Mouse (Mus musculus): ENCODE data around the gene Etnk1.

Gene Etnk1

GRCm38 (mm10) chr6:143221245-143221644 is 54.2 kb downstream of the Etnk1 start:
- no peak for DNase-seq

GRCm38 (mm10) chr6:143224057-143224456 is 57.0 kb downstream of the Etnk1 start:
- no peak for DNase-seq

- DNase-seq: no peak
Measured at GRCm38 (mm10) chr6:143224885-143225284, 57.9 kb downstream of the Etnk1 start.

- DNase-seq: no peak
Measured at GRCm38 (mm10) chr6:143228696-143229095, 61.7 kb downstream of the Etnk1 start.

GRCm38 (mm10) chr6:143229906-143230305 is 62.9 kb downstream of the Etnk1 start:
- peak; percentile 29 for DNase-seq

- DNase-seq: no peak
Measured at GRCm38 (mm10) chr6:143230888-143231287, 63.9 kb downstream of the Etnk1 start.

GRCm38 (mm10) chr6:143232718-143233117 is 65.7 kb downstream of the Etnk1 start:
- DNase-seq: peak; percentile 10

- no peak for DNase-seq
Measured at GRCm38 (mm10) chr6:143234868-143235267, 67.8 kb downstream of the Etnk1 start.

- no peak for DNase-seq
Measured at GRCm38 (mm10) chr6:143239362-143240074, 72.5 kb downstream of the Etnk1 start.

- DNase-seq: no peak
Measured at GRCm38 (mm10) chr6:143243191-143243590, 76.2 kb downstream of the Etnk1 start.

- no peak for DNase-seq
Measured at GRCm38 (mm10) chr6:143257921-143258320, 90.9 kb downstream of the Etnk1 start.

- DNase-seq: no peak
Measured at GRCm38 (mm10) chr6:143259169-143259629, 92.2 kb downstream of the Etnk1 start.

GRCm38 (mm10) chr6:143259870-143260559 is 93.0 kb downstream of the Etnk1 start:
- DNase-seq: no peak

GRCm38 (mm10) chr6:143260560-143261288 is 93.7 kb downstream of the Etnk1 start:
- no peak for DNase-seq

- no peak for DNase-seq
Measured at GRCm38 (mm10) chr6:143261289-143261665, 94.3 kb downstream of the Etnk1 start.

- no peak for DNase-seq
Measured at GRCm38 (mm10) chr6:143265482-143265881, 98.5 kb downstream of the Etnk1 start.

- no peak for DNase-seq
Measured at GRCm38 (mm10) chr6:143279222-143279621, 112.2 kb downstream of the Etnk1 start.
